13 mouse cellular contexts compared by ENCODE assay signal in genomic region chr16:24908926-24909325, GRCm38 (mm10).
A peak's percentile ranks its signal among the peaks of the same experiment; 100 is the strongest.
DNase-seq lines count a peak whose midpoint lies in the region; ATAC-seq lines count a peak whose summit lies in the region.
"Had no signal": no experiment of that assay in that cellular context is flagged by ENCODE, and none has a peak within 500 bp of the region (broad histone marks: within the 10 kb centered on the region; RNA-seq: fewer than 3 reads in every experiment).

No protein-coding gene starts in this region.

- ATAC-seq in neural tube, embryonic 14.5 days (ENCODE audit: low read depth): peak; percentile 36; the same call in 1 of the 2 replicates
- no peak for ATAC-seq in neural tube, embryonic 15.5 days (ENCODE audit: low FRiP score)
- peak; percentile 75; the same call in 1 of the 2 replicates for ATAC-seq in forebrain, embryonic 16.5 days

- H3K36me3 ChIP-seq in neural tube, embryonic 14.5 days (ENCODE audit: control insufficient read depth, insufficient read depth, low read length): no peaks in the 10 kb centered on the region
- H3K36me3 ChIP-seq in neural tube, embryonic 15.5 days: no peaks in the 10 kb centered on the region
- no peaks in the 10 kb centered on the region for H3K36me3 ChIP-seq in forebrain, embryonic 16.5 days (ENCODE audit: control insufficient read depth, insufficient read depth)

- no peaks in the 10 kb centered on the region for H3K27me3 ChIP-seq in neural tube, embryonic 14.5 days (ENCODE audit: control insufficient read depth, insufficient read depth, low read length)
- H3K27me3 ChIP-seq in neural tube, embryonic 15.5 days (replicated peaks): no peaks in the 10 kb centered on the region
- H3K27me3 ChIP-seq in forebrain, embryonic 16.5 days (replicated peaks; ENCODE audit: control insufficient read depth, insufficient read depth, low read length): no peaks in the 10 kb centered on the region

- H3K27ac ChIP-seq in neural tube, embryonic 14.5 days (ENCODE audit: low read depth, low read length): no peak overlapping the region
- H3K27ac ChIP-seq in neural tube, embryonic 15.5 days (replicated peaks): no peak overlapping the region
- H3K27ac ChIP-seq in forebrain, embryonic 16.5 days (ENCODE audit: low read length): no peak overlapping the region
- H3K27ac ChIP-seq: liver, embryonic 14.5 days had no signal

- peak; percentile 66 for DNase-seq in heart, adult 8-10 months (ENCODE audit: low spot score)
- no peak for DNase-seq in heart, postnatal 36 days
- DNase-seq in right cerebral cortex, postnatal 36 days (ENCODE audit: low spot score in 2 of 2): no peak
- no peak for DNase-seq in kidney, adult 18-20 months
- DNase-seq: adrenal gland, postnatal 10 days; layer of hippocampus, postnatal 36 days; right cerebral cortex, postnatal 4 days; thymus, postnatal 14 days had no signal

- no peak overlapping the region for H3K4me3 ChIP-seq in neural tube, embryonic 14.5 days (ENCODE audit: low read depth, low read length)
- no peak overlapping the region for H3K4me3 ChIP-seq in neural tube, embryonic 15.5 days (replicated peaks)
- no peak overlapping the region for H3K4me3 ChIP-seq in forebrain, embryonic 16.5 days (replicated peaks; ENCODE audit: low read length)
- H3K4me3 ChIP-seq: myocyte had no signal

- WGBS in neural tube, embryonic 14.5 days: 83% methylated on average over 1 of the region's 1 CpGs
- WGBS in neural tube, embryonic 15.5 days: 81% methylated on average over 1 of the region's 1 CpGs
- 80% methylated on average over 1 of the region's 1 CpGs for WGBS in forebrain, embryonic 16.5 days

- no peak overlapping the region for H3K4me2 ChIP-seq in neural tube, embryonic 14.5 days (ENCODE audit: low read depth, low read length)
- no peak overlapping the region for H3K4me2 ChIP-seq in neural tube, embryonic 15.5 days
- no peak overlapping the region for H3K4me2 ChIP-seq in forebrain, embryonic 16.5 days (ENCODE audit: low read length)

- no peaks in the 10 kb centered on the region for H3K9me3 ChIP-seq in neural tube, embryonic 14.5 days (ENCODE audit: control insufficient read depth, low read length)
- H3K9me3 ChIP-seq in neural tube, embryonic 15.5 days (replicated peaks): no peaks in the 10 kb centered on the region
- no peaks in the 10 kb centered on the region for H3K9me3 ChIP-seq in forebrain, embryonic 16.5 days (ENCODE audit: control insufficient read depth, low read length)

- H3K9ac ChIP-seq in neural tube, embryonic 14.5 days (replicated peaks; ENCODE audit: low read depth, low read length): no peak overlapping the region
- H3K9ac ChIP-seq in neural tube, embryonic 15.5 days (replicated peaks): no peak overlapping the region
- H3K9ac ChIP-seq in forebrain, embryonic 16.5 days (replicated peaks; ENCODE audit: low read depth, low read length): no peak overlapping the region
- H3K9ac ChIP-seq: liver, embryonic 14.5 days had no signal

- no peaks in the 10 kb centered on the region for H3K4me1 ChIP-seq in neural tube, embryonic 14.5 days (ENCODE audit: control insufficient read depth, insufficient read depth, low read length)
- H3K4me1 ChIP-seq in neural tube, embryonic 15.5 days: peaks cover 16% of the 10 kb centered on the region
- peaks cover 17% of the 10 kb centered on the region for H3K4me1 ChIP-seq in forebrain, embryonic 16.5 days (replicated peaks; ENCODE audit: control insufficient read depth, insufficient read depth, low read length)

- intact Hi-C loops in heart, postnatal 36 days (cut with DNase I): no loop called here
